Mouse (Mus musculus): ENCODE data around the gene Cep70.

The Cep70 gene

DNA sequence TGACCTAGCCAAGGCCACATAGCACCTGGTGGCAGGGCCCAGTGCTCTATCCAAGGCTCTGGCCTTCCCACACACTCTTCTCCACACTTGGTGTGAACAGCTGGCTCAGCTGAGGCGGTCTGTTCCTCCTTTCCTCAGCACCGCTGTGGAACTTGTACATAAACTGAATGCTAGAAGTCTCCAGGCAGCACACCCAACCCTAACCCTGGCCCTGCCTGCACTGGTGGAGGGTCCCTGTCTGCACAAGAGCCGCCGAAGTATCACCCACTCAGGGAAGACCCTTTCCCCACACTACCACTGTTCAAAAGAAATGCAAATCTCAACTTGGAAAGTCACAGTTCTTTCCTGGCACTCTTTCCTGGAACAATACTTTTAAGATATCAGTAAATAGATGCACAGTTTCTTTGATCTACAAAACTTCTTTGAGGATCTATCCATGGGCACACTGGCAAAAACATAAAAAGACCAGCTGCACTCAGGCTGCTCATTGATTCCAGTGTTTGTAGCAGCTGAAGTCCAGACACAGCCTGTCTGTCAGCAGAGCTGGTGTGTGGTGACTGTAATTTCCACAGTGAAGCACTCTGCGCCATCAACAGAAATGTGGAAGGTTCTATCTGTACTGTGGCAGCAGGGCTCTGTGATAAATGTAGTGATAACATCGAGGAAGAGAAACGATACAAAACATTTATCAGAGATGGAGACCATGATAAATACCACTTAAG, 82.2 kb downstream of the Cep70 start:
- DNase-seq = peak; percentile 22

GRCm38 (mm10) chr9:99325961-99326360, 82.8 kb downstream of the Cep70 start:
- DNase-seq = no peak

GRCm38 (mm10) chr9:99326881-99327280, 83.7 kb downstream of the Cep70 start:
- no peak for DNase-seq

GRCm38 (mm10) chr9:99336538-99336937, 93.4 kb downstream of the Cep70 start:
- DNase-seq = no peak

DNA sequence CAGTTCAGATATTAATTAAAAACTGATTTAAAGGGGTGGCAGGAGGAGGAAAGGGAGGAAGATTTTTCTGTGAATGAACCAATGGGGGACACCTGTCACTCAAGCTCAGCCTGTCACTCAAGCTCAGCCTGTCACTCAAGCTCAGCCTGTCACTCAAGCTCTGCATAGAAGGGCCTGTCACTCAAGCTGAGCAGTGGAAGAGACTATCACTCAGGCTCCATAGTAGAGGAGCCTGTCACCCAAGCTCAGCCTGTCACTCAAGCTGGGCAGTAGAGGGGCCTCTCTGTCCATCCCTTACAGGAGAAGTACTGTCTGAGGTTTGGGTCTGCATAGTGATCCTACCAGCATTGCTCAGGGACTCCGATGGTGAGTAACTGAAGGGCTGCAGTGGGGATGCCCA, 95.1 kb downstream of the Cep70 start:
- DNase-seq = no peak

DNA sequence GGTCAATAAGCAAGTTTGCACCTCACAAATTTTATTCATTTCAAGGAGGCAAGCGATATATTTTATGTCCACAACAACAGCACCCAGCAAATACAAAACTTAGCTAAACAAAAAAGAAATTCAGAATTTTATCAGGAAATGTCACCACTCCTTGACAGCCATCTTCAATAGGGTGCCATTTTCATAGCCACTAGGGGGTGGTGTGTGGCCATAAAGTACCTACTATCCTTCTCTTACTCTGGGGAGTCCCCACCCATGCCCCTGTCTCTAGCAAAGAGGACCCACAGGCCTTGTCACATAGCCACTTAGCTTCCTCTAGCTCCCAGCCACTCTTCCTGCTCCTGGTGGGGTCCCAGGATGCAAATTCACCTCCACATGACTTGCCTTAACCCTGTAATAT, 96.0 kb downstream of the Cep70 start:
- no peak for DNase-seq

- DNase-seq = no peak
Observed at GRCm38 (mm10) chr9:99340126-99340525, 97.0 kb downstream of the Cep70 start.

DNA sequence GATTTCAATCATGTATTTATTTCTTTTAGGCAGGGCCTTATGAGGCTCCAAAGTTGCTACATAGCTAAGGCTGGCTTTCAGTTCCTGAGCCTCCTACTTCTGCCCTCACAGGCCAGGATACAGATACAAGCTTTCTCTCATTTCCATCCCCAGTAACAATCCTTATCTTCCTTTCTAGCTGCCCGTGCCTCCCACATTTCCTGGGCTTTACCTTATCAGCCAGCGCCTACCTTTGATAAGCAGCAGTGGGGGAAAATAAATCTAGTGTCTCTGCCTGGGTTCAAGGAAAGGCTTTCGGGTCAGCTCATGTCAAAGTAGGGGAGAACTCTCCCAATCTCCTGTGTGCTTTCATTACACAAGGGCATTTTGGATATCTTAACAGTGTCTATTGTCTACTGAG, 98.4 kb downstream of the Cep70 start:
- DNase-seq = no peak

DNA sequence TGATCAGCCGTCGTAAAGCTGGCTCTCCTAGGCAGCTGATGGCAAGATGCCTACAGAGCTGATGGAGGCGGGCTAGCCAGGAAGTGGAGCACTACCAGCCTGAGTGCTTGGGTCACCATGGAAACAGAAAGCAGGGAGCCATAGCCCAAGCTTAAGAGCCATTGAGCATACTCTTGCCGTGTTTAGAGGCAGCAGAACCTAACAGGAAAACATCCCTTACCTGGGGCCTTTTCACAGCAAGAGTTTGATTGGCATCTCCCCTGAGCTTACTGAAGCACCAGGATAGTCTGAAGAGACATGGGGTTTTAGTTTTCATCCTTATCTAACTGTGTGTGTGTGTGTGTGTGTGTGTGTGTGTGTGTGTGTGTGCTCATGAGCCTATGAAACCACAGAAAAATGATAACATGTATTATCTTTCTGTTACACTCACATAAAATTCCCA, 102.2 kb downstream of the Cep70 start:
- DNase-seq = peak; percentile 53
